Mouse (Mus musculus) limb, embryonic 13.5 days (tissue): ENCODE measurements around the gene Gm45521. TPM values are rescaled to one million over a fixed set of nuclear protein-coding genes. Genes with fewer than 3 reads are reported as not detected.
A peak's percentile ranks its signal among the peaks of the same experiment; 100 is the strongest.

ENCODE experiments used
- ATAC-seq: fragments of 200-750 bp; cut with Nextera tagmentation; 2 replicates; pipeline ENCODE4 v1.8.0; 2017; ENCODE audit warnings: low read depth, moderate number of reproducible peaks, moderate TSS enrichment; ENCODE audit not compliant: low FRiP score
- H3K27ac ChIP-seq: fragments of 300-500 bp; sonication (generic); 2 replicates; pipeline ENCODE4 v1.5.1; 2015; ENCODE audit warnings: inconsistent platforms, mild to moderate bottlenecking, moderate library complexity
- H3K27me3 ChIP-seq: fragments of 300-500 bp; sonication (generic); 2 replicates; pipeline ENCODE4 v1.6.1; 2015; ENCODE audit warnings: mild to moderate bottlenecking, inconsistent platforms
- H3K36me3 ChIP-seq: fragments of 300-500 bp; sonication (generic); 2 replicates; pipeline ENCODE4 v1.6.1; 2015; ENCODE audit warnings: inconsistent platforms, mild to moderate bottlenecking, moderate library complexity
- H3K4me1 ChIP-seq: fragments of 300-500 bp; sonication (generic); 2 replicates; pipeline ENCODE4 v1.6.1; 2015; ENCODE audit warnings: inconsistent platforms
- H3K4me2 ChIP-seq: fragments of 300-500 bp; sonication (generic); replicated peaks from 2 replicates; pipeline ENCODE4 v1.6.1; 2015; ENCODE audit warnings: inconsistent platforms, mild to moderate bottlenecking, moderate library complexity
- H3K4me3 ChIP-seq: fragments of 300-500 bp; sonication (generic); 2 replicates; pipeline ENCODE4 v1.5.1; 2015; ENCODE audit warnings: moderate library complexity, mild to moderate bottlenecking, inconsistent platforms
- H3K9ac ChIP-seq: fragments of 300-500 bp; sonication (generic); 2 replicates; pipeline ENCODE4 v1.6.1; 2015; ENCODE audit warnings: mild to moderate bottlenecking, inconsistent platforms
- H3K9me3 ChIP-seq: fragments of 300-500 bp; sonication (generic); 2 replicates; pipeline ENCODE4 v1.6.1; 2016; ENCODE audit warnings: inconsistent platforms
- WGBS: fragments of 180-500 bp; shearing (Covaris S2); methylation state at CpG from one replicate; pipeline ENCODE4 v1.1.7; 2015; 5-methylcytosine and 5-hydroxymethylcytosine counted together
- polyA plus RNA-seq: library from polyadenylated mRNA; unstranded; fragments of >200 nt; fragmentation: Nextera tagmentation; extraction: Ambion mirVana; gene quantifications from 2 replicates; pipeline ENCODE4 v1.2.1, GENCODE M21; 2015

The Gm45521 gene
- polyA plus RNA-seq, 1 experiment from 2014 or later = not detected

DNA sequence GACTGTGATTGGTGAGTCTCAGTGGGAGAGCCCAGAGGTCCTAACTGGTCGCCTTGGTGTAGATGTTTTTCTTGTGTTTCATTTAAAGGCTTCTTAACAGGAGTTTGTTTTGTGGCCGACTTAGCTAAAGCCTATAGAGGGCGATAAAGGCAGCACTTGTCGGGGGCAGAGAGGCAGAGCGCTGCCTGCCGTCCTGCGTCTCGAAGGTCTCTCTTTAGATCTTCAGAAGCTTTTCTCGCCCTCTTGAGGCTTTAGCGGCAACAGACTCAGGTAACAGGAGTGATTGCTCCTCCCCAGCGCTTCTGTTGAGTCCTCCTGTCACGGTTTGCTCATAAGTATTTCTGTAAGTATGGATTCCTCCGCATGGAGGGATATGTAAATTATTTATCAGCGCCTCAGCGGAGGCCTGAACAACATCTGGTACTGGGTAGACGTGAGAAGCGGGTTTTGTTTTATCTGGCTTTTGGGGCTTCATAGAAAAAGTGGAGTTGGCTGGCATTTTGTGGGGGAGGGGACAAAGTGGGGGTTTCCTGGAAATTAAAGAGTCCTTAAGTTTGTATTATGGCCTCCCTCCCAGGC is 19.9 kb upstream of the Gm45521 start:
- peak overlapping the region; percentile 73; the same call in 1 of the 2 replicates for H3K27ac ChIP-seq
- H3K4me3 ChIP-seq = no peak overlapping the region
- peaks cover 73% of the 10 kb centered on the region for H3K36me3 ChIP-seq
- H3K4me1 ChIP-seq = peaks cover 62% of the 10 kb centered on the region
- H3K9me3 ChIP-seq = no peaks in the 10 kb centered on the region
- ATAC-seq = peak; percentile 1; the same call in 1 of the 2 replicates
- peak overlapping the region; percentile 23; the same call in 1 of the 2 replicates for H3K4me2 ChIP-seq
- H3K9ac ChIP-seq = no peak overlapping the region
- 10% methylated on average over 17 of the region's 17 CpGs for WGBS
- H3K27me3 ChIP-seq = no peaks in the 10 kb centered on the region

DNA sequence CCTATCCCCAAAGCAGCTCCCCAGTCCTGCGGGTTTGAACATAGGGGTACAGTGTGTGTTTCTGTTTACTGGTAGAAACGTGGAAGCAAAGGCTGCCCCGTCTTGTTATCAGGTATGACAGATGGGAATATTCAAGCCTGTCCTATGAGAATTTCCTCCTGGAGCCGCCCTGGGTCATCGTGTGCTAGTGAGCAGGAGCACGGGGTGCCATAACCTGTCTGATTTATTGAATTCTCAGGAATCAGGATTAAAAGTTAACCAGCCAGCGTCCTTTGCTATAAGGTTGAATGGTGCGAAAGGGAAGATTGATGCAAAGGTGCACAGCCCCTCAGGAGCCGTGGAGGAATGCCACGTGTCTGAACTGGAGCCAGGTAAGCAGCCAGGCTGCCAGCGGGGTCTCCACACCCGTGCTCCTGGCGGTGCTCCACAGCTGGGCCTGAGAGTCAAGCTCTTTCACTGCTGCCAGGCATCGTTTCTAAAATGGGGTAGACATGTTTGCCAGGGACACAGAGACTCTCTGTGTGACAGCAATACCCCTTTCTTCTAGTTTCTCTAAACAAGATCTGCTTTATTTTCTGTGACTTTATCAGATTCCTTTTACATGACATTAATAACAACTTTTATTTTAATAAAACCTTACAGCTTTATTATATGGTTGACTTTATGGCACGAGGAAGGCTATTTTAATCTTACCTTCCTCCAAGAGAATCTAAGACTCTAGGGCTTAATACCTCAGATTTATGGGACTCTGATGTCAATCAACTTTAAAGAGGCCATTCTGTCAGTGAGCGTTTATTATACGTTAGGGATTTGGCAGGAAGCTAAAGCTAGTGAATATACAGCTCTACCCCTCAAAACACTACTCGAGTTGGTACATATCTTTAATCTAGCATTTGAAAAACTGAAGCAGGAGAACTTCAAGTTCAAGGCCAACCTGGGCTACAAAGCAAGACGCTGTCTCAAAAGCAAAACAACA is 18.0 kb upstream of the Gm45521 start:
- peak overlapping the region; percentile 71; the same call in 1 of the 2 replicates for H3K27ac ChIP-seq
- WGBS = 50% methylated on average over 19 of the region's 19 CpGs
- no peak overlapping the region for H3K4me2 ChIP-seq
- H3K4me3 ChIP-seq = no peak overlapping the region
- H3K36me3 ChIP-seq = peaks cover 73% of the 10 kb centered on the region
- no peak overlapping the region for H3K9ac ChIP-seq
- peaks cover 82% of the 10 kb centered on the region for H3K4me1 ChIP-seq
- H3K9me3 ChIP-seq = no peaks in the 10 kb centered on the region
- peak; percentile 64 for ATAC-seq
- no peaks in the 10 kb centered on the region for H3K27me3 ChIP-seq

DNA sequence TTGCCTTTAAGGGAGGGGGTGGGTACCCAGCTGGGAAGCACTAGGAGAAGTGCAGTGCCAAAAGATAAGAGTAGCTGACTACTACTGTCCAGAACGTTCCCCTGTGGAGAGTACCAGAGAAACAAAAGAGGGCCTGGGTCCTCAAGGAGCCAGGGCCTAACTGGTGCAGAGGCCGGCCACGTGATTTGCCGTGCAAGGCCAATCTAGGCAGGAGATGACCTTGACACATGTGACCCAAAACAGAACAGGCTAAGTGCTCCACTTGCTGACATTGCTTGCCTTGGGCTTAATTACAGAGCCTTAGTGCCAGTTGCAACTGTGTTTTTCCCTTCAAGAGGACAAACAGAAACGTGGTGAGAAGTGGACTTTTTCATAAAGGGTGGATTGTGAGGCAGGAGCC is 15.7 kb upstream of the Gm45521 start:
- no peak overlapping the region for H3K4me2 ChIP-seq
- no peaks in the 10 kb centered on the region for H3K9me3 ChIP-seq
- peaks cover 75% of the 10 kb centered on the region for H3K36me3 ChIP-seq
- WGBS = 72% methylated on average over 5 of the region's 5 CpGs
- H3K27me3 ChIP-seq = no peaks in the 10 kb centered on the region
- no peak for ATAC-seq
- H3K4me1 ChIP-seq = peaks cover 80% of the 10 kb centered on the region
- no peak overlapping the region for H3K4me3 ChIP-seq
- no peak overlapping the region for H3K9ac ChIP-seq
- H3K27ac ChIP-seq = no peak overlapping the region

DNA sequence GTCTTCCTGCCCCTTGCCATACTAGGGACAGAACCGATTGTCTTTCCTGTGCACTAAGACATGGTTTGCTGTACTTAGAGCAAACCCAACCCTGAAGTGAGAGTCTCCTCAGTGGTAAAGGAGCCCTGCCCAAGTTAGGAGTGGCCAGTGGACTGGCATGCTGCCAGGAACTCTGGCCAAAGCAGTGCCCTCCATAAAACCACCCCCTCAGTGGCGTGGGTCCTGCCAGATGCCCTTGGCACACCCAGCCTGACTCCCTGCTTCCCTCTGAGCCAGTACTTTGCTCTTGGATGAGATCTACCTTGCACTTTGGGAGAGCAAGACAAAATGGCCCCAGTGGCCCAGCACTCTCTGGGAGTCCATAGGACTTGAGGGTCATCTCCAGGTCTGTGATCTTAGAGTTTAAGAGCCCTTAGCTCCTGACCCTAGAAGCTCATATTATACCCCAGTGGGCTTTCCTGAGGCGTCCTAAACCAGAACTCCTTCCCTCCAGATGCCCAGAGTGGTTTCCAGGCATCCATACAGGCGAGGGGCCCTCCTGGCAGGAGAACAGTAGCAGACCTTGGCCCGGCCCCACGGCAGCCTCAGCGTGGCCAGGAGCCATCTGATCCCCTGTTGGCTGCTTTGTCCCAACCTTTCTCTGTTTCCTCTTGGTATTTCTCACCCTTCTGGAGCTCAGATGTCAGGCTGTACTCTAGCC is 13.8 kb upstream of the Gm45521 start:
- Histone ChIP-seq H3K4me1 (peaks cover 62% of the 10 kb centered on the region), H3K4me2 (no peak overlapping the region), H3K27me3 (no peaks in the 10 kb centered on the region), H3K9ac (no peak overlapping the region), H3K27ac (peak overlapping the region; percentile 34; the same call in 1 of the 2 replicates), H3K4me3 (no peak overlapping the region), H3K9me3 (no peaks in the 10 kb centered on the region), H3K36me3 (peaks cover 85% of the 10 kb centered on the region)
- ATAC-seq = no peak
- WGBS = 52% methylated on average over 7 of the region's 7 CpGs

DNA sequence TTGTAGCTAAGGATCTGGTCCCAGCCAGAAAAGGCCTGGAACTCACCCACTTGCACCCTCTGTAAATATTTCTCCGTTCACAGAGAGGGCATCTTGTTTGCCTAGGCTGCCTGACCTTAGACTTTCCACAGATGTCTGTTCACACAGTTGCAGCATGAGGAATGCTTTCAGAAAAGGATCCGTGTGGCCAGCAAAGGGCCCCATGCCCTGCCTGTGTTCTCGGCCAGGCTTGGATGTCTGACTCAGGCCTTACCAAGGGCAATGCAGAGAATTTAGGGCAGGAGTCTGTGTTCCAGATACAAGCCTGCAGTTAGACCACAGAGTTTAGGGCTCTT is 13.3 kb upstream of the Gm45521 start:
- peak overlapping the region; percentile 34; the same call in 1 of the 2 replicates for H3K27ac ChIP-seq
- H3K4me3 ChIP-seq = no peak overlapping the region
- no peaks in the 10 kb centered on the region for H3K9me3 ChIP-seq
- H3K27me3 ChIP-seq = no peaks in the 10 kb centered on the region
- 73% methylated on average over 3 of the region's 3 CpGs for WGBS
- no peak overlapping the region for H3K4me2 ChIP-seq
- no peak for ATAC-seq
- H3K4me1 ChIP-seq = peaks cover 57% of the 10 kb centered on the region
- peaks cover 90% of the 10 kb centered on the region for H3K36me3 ChIP-seq
- H3K9ac ChIP-seq = no peak overlapping the region

DNA sequence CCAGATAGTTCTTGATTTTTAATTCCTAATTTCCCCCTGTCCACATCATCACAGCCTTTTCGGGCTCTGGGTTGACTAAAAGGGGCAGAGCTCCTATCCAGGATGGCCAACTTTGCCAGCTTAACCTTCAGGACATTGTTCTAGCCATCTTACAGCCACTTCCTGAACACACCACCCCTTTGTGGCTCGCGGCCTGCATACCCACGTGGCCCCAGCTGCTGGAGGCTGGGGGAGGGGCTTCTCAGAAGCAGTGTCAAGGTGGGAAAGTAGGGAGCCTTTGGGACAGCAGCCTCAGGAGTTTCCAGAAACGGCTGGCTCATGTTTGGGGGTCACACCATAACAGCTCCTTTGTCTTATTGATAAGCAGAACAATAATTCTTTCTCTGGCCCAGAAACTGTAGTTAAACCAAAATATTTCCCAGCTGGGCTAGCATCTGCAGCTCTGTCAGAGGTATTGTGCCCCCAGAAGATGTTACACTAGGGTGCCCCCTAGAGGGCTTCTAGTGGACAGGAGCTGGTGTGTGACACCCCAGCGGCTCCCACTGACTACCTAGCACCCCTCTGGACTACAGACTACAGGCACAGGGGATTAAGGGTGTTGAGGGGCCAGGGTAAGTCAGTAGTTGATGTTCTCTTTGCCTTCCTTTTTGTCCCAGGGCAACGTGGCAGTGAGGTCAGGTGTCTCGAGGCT is 12.6 kb upstream of the Gm45521 start:
- Histone ChIP-seq H3K9ac (no peak overlapping the region), H3K27ac (peak overlapping the region; percentile 34; the same call in 1 of the 2 replicates), H3K4me3 (no peak overlapping the region), H3K9me3 (no peaks in the 10 kb centered on the region), H3K27me3 (no peaks in the 10 kb centered on the region), H3K36me3 (peaks cover 96% of the 10 kb centered on the region), H3K4me2 (no peak overlapping the region), H3K4me1 (peaks cover 50% of the 10 kb centered on the region)
- WGBS = 49% methylated on average over 8 of the region's 8 CpGs
- no peak for ATAC-seq

DNA sequence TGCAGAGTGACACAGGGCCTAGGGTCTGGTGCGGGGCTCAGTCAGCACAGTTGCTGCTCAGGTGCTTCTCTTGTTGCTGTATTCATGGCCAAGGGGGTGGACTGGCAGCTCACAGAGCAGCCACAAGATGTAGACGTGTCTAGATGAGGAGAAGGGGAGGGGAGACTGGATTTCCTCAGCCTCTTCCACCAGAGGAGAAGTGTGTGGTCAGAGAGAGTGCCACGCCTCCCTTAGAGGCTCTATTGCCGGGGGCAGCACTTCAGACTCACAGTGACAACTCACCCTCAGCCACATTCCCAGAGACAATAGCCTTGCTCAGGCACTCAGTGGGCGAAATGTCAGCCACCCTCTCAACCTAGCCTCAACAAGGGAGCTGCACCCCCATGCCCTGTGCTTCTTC is 11.8 kb upstream of the Gm45521 start:
- Histone ChIP-seq H3K9me3 (no peaks in the 10 kb centered on the region), H3K4me1 (peaks cover 43% of the 10 kb centered on the region), H3K36me3 (peaks cover 96% of the 10 kb centered on the region), H3K4me2 (no peak overlapping the region), H3K4me3 (no peak overlapping the region), H3K27me3 (no peaks in the 10 kb centered on the region), H3K9ac (no peak overlapping the region), H3K27ac (no peak overlapping the region)
- ATAC-seq = no peak
- 80% methylated on average over 5 of the region's 5 CpGs for WGBS

DNA sequence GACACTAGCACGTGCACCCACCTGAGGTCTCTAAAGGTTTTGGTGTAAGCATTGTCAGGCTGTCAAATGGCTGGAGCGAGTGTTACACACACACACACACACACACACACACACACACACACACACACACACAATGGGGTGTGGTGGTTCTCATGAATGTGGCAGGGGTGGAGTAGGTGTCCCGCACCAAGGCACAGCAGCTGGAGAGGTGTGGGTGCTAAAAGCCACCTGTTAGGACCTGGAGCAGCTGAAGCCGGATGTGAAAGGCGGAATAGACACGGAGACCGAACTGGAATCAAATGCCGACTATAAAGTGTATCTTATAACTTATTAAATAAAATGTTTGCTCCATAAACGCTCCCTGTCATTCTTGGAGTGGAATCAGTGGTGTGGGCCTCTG is 5.9 kb upstream of the Gm45521 start:
- Histone ChIP-seq H3K27me3 (no peaks in the 10 kb centered on the region), H3K9me3 (no peaks in the 10 kb centered on the region), H3K4me1 (peaks cover 27% of the 10 kb centered on the region), H3K9ac (no peak overlapping the region), H3K36me3 (peaks cover 57% of the 10 kb centered on the region), H3K4me2 (no peak overlapping the region), H3K4me3 (no peak overlapping the region), H3K27ac (no peak overlapping the region)
- 90% methylated on average over 9 of the region's 9 CpGs for WGBS
- ATAC-seq = no peak

DNA sequence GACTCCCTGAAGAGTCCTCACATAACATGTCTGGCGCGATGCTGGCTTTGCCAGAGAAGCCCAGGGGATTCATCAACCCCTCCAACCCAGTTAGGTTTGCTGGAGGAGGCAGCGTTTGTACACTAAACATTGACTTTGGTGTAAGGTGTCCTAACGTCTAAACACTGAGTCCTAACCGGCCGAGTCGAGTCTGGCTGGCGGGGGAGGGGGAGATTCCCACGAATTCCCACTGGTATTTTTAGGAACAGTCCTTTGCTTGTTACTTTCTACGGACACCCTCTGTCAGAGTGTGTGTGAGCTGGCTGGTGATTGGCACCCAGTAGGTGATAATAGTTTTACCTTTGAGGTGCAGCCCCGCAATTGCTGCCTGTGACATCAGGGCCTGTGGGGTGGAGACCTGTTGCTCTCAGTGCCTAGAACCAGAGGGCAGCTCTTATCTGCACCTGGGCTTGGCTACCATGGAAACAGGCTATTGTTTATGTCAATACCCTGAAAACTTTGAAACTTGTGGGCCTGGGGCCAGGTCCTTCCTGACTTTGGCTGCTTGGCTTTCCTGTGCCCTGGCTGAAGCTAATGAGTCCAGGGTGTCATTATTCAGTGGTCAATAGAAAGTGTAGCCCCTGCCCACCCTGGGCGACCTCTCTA is 4.4 kb upstream of the Gm45521 start:
- H3K4me3 ChIP-seq = no peak overlapping the region
- H3K4me1 ChIP-seq = peaks cover 32% of the 10 kb centered on the region
- no peak overlapping the region for H3K4me2 ChIP-seq
- ATAC-seq = no peak
- H3K36me3 ChIP-seq = peaks cover 45% of the 10 kb centered on the region
- WGBS = 17% methylated on average over 12 of the region's 12 CpGs
- H3K9me3 ChIP-seq = no peaks in the 10 kb centered on the region
- 0 out of 2 replicates have a peak overlapping the region, but pooled peaks have one; percentile 0 for H3K27ac ChIP-seq
- H3K27me3 ChIP-seq = no peaks in the 10 kb centered on the region
- no peak overlapping the region; the same call in 1 of the 2 replicates for H3K9ac ChIP-seq

DNA sequence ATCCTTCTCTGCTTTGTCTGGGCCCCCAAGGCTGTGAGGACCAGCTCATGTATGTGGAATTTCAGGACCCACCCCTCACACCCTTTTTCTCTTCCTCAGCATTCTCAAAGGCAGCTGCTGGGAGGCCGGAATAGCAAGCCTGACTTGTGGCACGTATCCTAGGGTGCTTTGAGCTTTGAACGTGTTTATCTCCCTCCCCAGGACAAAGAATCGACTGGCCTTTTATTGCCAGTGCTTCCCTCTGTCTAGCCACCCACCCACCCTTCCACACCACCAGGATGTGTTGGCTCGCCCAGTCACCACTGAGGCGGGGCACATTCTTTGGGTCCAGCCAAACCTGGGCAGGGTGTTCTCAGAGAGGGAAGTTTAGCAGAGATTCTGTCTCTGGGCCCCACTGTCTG is 3.0 kb upstream of the Gm45521 start:
- no peaks in the 10 kb centered on the region for H3K9me3 ChIP-seq
- 36% methylated on average over 6 of the region's 6 CpGs for WGBS
- H3K4me3 ChIP-seq = no peak overlapping the region
- H3K36me3 ChIP-seq = peaks cover 32% of the 10 kb centered on the region
- H3K9ac ChIP-seq = no peak overlapping the region
- H3K4me1 ChIP-seq = peaks cover 32% of the 10 kb centered on the region
- no peaks in the 10 kb centered on the region for H3K27me3 ChIP-seq
- ATAC-seq = peak; percentile 21; the same call in 1 of the 2 replicates
- H3K4me2 ChIP-seq = no peak overlapping the region
- peak overlapping the region; percentile 61; the same call in 1 of the 2 replicates for H3K27ac ChIP-seq

DNA sequence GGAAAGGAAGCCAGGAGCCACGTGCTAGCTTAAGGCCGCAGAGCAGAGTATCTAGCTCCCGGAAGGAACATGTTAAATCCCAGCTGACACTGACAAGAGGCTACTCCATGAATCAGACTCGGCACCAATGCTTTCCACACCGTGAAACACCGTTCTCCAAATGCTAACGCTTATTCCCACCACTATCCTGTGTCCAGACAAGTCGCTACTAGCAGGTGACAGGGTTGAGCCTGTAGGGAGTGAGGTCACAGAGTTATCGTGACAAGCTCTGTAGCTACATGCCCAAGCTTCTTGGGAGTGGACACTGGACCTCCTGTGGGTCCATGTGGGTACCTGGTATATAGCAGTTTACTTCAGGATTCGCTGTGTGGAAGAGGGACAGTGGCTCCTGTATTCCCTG is 661 bp upstream of the Gm45521 start:
- H3K9ac ChIP-seq = no peak overlapping the region
- H3K27ac ChIP-seq = no peak overlapping the region
- H3K36me3 ChIP-seq = peaks cover 9% of the 10 kb centered on the region
- H3K4me2 ChIP-seq = no peak overlapping the region
- peaks cover 41% of the 10 kb centered on the region for H3K4me1 ChIP-seq
- H3K4me3 ChIP-seq = no peak overlapping the region
- ATAC-seq = no peak
- no peaks in the 10 kb centered on the region for H3K27me3 ChIP-seq
- H3K9me3 ChIP-seq = no peaks in the 10 kb centered on the region
- WGBS = 73% methylated on average over 10 of the region's 10 CpGs
